Mouse (Mus musculus): ENCODE results near the gene Tulp4.
A peak's percentile ranks its signal among the peaks of the same experiment; 100 is the strongest.

The Tulp4 gene

DNA sequence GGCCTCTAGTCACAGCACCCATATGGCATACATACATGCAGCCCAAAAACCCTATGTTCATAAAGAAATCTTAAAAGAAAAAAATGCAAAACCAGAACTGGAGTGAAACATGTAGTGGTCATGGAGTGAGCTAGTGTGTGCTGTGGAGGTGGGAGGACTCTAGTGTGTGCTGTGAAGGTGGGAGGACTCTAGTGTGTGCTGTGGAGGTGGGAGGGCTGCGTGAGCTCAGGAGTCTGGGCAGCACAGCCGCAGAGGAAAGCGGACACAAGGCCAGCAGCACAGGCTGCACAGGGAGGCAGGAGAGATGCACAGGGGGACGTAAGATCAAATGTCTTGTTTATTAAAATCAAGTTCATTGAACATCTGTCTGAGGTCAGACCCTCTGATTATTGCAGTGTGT, 17.5 kb downstream of the Tulp4 start:
- DNase-seq (ENCODE audit: low read depth): no peak

DNA sequence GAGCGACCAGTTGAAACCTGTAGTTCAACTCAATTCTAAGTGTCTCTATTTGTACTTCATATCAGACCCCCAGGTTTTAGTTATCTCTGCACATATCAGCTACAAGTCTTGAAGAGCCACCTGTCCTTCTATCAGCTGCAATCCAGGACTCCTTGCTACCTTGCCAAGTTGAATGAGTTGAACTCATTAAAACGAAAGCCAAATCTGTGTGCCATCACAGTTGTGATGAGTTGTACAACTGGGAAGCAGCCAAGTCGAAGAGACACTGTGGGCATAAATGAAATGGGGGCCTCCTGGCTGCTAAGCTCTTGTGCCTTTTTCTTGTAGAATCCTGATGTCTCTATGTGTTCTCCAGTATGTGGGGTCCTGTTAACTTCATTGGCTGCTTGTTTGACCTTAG, 19.2 kb downstream of the Tulp4 start:
- DNase-seq (ENCODE audit: low read depth): no peak

DNA sequence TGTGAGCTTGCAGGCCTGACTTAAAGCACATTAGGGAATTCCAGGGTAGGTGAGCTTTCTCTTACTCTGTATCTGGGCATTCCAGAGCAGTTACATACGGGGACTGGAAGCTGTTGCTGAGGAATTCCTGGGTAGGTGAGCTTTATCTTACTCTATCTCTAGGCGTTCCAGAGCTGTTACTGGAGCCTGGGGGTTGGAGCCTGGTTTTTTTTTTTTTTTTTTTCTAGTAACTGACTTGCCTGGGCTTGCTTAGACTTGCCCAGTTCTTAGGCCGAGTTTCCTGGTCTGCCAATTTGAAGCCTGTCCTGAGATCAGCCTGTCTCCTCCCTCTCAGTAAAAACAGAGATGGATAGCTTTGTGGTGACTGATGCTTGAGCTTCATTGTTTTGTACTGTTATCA, 21.8 kb downstream of the Tulp4 start:
- DNase-seq (ENCODE audit: low read depth): peak; percentile 37

DNA sequence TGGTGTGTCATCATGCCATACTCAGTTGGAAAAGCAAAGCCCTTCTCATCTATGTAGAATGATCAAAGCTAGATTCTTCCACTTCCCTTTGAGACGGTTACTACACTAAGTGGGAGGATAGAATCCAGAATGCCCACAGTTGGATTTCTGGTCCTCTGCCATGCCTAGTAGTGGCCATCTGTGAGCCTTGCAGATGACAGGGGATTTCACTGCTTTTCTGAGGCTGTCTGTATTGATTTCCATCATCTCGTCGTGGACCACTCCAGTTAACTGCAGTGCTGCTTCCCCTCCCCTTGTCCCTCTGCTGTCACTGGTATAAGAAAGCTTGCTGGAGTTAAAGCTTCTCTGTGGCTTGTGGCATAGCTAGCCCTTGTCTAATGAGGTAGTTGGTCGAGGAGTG, 23.1 kb downstream of the Tulp4 start:
- no peak for DNase-seq (ENCODE audit: low read depth)

DNA sequence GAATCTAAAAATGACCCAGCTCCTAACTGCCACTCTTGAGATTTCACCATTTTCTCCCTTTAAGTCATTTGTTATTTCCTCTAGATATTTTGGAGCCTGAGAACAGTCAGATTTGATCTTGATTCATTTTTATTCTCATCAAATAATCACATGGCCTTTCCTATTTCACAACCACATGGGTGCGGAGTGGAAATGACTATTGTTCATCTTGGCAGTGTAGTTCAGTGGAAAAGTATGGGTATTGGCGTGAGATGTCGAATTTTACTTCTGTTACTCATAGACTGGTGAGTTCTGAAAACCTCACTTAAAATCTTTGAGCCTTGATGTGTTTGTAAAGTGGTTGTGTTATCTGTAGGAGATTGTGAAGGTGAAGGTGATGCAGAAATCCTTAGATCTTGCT, 24.8 kb downstream of the Tulp4 start:
- DNase-seq (ENCODE audit: low read depth): peak; percentile 55

DNA sequence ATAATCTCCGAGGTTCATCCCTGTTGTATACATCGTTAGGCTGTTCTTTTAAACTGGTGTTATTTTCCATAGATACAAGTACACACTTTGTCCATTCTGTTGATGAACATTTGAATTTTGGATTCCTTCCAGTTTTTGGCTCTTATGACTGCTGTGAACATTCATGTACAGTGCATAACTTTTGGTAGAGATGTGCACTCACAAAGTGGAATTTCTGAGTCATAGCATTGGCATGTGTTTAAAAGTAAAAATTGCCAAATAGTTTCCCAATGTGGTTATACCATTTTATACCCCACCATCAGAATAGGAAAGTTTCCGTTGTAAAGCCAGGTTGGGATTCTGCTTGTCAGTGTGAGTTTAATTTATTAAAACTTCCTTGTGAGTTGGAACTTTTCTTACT, 34.6 kb downstream of the Tulp4 start:
- DNase-seq (ENCODE audit: low read depth): peak; percentile 79

DNA sequence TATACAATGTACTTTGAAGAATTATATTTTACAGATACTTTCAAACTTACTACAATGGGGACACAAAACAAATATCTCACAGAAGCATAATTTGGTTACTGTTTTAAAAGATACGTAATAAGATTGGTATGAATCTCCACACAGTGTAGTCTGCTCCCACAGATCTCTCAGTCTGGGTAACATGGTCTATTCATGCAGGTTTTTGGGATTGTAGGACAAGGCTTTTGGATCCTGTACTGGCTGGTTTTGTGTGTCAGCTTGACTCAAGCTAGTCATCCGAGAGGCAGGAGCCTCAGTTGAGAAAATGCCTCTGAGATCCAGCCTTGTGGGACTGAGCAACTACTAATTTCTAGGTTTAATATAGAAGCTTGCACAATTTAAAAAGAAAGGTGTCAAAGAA, 35.1 kb downstream of the Tulp4 start:
- DNase-seq (ENCODE audit: low read depth): no peak

DNA sequence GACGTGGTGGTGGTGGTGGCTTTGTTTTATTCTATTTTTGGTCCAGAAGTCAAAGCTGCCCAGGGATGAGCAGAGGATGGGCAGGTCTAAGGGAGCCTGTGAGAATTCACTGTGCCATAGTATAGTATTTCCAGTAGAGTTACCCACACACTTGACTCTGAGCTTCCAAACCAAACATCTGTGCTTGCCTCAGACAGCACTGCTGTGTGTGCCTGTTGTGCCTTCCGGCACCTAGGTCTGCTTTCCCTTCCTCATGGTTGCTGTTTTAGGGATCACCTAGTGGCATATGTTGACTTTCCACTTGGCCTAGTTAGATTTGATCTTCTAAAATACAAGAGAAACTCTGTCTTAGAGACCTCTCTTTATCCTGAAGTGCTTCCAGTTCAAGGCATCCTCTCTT, 39.0 kb downstream of the Tulp4 start:
- no peak for DNase-seq (ENCODE audit: low read depth)

DNA sequence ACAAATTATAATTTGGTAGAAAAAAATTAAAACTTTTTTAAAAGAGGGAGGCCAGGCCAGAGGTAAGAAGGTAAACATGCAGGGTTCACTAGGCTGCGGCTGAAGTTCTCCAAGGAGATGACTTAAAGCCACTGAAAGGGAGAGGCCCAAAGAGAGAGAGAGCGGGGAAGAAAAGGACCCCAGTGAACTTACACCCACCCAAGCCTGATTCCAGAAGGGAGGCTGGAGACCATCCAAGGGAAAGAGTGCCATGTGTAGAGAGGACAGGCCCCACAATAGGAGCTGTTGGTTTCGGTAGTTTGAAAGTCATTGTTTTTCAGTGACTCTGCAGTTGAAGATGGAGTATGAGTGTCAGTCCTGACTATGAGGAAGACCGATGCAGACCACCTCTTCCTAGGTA, 46.7 kb downstream of the Tulp4 start:
- DNase-seq (ENCODE audit: low read depth): no peak

DNA sequence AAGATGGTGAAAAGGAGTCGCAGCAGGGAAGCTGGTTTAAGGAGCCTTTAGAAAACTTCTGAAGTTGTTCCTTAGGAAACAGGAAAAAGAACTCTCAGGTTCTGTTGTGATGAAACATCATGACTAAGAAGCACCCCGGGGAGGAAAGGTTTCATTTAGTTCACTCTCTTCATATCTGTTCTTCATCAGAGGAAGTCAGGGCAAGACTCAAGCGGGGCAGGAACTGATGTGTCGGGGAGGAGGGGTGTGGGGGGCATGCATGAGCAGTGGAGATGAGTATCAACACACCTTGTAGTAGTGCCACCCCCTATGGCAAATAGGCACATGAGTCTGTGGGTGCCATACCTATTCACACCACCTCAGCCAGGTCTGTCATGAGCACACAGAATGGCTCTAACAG, 47.3 kb downstream of the Tulp4 start:
- peak; percentile 58 for DNase-seq (ENCODE audit: low read depth)

DNA sequence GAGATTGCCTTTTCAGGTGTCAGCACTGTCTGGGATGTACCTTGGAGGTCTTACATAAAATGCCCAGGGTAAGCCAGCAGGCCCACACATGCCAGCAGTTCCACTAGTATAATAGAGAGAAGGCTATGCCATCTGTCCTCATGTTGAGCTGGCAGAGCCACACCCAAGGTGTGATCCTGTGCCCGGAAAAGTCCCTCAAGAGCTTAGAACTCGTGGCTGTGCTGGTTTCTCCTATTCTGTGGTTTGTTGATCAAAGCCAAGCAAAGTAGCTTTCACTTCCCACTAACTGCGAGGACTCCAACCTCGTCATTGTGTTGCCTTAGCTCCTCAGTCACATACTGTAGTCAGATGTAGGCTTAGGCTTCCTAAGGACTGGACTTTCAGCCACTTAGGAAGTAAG, 48.1 kb downstream of the Tulp4 start:
- DNase-seq (ENCODE audit: low read depth): no peak

DNA sequence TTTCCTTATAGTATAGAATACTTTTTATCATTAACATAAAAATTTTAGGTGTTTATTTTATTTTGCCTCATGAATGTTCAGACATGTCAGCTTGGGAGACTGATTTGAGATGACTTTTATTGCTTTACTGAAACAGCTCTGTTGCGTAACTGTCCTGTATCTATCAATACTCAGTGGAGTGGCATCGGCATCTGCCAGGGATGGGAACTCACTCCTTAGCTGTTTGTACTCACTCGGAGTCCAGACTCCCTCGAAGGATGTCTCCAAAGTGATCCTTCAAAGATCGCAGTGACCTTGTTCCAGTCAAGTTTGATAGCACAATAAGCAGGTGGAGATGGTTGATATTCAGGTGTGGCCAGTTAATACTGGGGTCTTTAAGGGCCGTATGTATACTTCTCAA, 54.3 kb downstream of the Tulp4 start:
- no peak for DNase-seq (ENCODE audit: low read depth)

DNA sequence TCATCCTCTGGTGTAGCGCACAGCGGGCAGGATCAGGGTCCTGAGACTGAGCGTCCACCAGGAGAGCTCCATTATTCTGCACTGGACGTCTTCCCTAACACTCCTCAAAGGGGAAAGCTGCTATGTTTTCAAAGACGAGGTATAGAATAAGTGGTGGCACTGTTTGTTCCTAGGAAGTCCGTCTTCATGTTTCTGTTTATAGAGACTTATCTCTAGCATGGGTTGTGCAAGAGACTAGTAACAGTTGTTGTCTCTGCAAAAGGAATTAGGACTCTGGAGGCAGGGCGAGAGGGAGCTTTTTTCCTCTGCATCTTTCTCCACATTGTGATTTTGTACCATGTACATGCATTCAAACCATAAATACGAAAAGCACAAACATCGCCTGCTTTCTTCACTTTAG, 55.7 kb downstream of the Tulp4 start:
- DNase-seq (ENCODE audit: low read depth): no peak

DNA sequence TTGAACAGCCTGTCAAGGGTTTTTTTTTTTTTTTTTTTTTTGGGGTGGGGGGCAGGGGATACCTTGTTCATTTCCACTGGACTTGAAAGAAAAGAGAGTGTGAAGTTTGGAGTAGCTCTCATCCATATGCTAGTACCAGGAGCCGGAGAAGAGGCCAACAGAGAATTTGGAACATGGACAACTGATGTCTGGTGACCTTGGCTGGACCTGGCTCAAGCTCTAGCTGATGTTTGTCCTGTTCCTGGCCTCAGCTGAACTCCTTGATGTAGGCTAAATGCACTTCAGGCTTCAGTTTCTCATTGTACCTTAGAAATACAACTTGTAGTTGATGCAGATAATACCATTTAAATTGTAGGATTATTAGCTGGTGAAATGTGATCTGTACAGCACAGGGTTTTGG, 56.5 kb downstream of the Tulp4 start:
- DNase-seq (ENCODE audit: low read depth): no peak

DNA sequence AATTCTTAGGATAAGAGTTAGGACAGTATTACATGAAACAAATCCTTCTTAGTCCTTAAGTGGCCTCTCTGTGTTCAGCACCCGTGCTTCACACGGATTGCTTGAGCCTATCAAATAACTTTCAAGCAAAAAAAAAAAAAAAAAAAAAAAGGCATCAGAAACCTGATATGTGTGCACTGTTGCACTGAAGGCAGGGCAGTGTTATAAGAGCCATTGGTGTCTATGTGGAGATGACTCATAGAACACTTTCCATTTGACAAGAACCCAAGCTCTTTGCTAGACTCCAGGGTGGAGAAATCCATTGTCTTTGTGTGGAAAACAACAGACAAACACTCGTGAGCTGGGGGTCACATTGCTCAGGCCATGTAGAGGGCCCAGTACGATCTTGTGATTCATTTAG, 58.7 kb downstream of the Tulp4 start:
- peak; percentile 89 for DNase-seq (ENCODE audit: low read depth)

DNA sequence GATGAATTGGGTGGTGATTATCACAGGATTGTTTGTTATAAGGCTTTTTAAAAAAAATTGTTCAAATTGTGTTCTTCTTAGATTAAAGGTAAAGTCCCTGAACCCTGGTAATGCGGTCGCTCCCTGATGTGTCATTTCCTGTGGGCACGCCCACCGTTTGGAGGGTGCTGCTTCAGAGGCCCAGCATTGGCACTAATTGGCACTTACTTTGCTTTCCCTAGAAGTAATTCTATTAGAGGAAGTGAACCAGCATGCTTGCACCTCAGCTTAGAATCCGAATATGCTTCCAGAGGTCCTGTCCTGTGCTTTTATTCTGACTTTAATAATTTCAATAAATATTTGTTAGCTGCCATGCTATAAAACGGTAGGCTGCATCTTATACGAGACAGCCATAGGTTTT, 66.2 kb downstream of the Tulp4 start:
- DNase-seq (ENCODE audit: low read depth): peak; percentile 79

DNA sequence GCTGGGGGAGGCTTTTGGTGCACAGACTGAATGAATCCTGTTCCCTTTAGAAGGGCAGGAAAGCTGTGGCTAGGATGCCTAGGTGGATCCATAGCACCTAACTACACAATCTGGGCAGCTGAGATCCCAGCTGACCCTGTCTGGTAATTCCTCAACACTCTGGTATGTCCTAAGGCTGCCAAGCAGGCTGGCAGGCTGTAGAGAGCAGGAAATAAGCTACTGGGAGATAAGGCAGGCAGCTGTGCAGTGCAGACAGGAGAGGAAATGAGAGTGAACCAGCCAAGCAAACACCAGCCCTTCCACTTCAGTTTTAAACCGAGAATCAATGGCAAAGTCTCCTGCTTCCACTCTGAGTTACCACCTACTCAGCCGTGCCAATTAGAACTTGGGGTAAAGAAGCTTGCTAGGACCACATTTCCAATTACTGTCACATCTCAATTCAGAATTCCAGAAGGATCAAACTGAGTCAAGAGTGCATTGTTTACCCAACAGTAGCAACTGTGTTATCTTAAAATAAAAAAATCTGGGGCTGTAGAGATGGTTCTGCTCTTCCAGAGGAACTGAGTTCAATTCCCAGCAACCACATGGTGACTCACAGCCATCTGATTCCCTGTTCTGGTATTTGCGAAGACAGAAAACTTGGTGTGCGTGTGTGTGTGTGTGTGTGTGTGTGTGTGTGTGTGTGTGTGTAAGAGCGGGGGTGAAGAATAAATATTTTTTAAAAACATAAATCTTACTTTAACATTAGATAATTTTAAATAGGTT, 66.9 kb downstream of the Tulp4 start:
- peak; percentile 95 for DNase-seq (ENCODE audit: low read depth)

DNA sequence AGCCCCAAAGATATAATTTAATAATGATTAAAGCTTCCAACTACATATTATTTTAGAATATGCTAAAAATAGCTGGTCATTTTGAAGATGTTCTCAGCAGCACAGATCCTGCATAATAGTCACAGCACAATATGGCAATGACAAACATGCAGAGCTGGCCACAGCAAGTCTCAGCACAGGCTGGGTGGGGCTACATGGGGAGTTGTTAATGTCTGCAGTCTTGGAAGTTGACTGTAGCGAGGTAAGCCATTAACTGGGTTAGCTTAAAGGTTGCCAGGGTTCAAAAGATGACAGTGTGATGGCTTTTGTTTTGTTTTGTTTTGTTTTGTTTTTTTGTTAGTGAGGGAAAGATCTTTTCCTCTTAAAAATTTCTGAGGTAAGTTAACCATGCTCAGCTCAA, 68.3 kb downstream of the Tulp4 start:
- no peak for DNase-seq (ENCODE audit: low read depth)

DNA sequence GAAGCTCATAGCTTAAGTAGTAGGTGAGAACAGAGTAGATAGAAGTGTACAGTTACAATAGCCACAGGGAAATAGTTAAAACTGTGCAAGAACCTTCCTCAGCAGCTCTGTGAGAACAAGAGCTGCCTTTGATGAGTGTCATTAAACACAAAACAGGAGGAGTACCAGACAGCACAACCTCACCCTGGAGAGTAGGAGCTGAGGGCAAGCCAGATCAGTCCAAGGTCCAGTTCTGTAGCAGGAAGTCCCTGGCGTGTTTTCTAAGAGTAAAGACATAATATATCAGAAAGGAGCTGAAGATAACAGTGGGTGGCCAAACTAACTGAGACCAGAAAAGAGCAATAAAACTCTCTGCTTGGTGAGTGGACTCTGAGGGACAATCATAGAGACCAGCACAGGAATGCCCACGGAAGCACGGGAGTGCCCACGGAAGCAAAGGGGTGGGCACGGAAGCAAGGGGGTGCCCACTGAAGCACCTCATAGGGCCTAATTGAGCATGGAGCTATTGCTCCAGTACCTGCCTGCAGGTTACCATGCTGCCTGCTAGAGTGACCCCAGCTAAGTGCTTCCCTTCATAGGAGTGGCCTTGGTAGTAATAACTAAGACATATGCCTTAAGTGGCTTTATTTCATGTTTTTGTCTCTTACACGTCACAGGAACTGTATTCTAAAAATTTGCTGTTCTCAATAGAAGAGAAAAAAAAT, 72.5 kb downstream of the Tulp4 start:
- no peak for DNase-seq (ENCODE audit: low read depth)

DNA sequence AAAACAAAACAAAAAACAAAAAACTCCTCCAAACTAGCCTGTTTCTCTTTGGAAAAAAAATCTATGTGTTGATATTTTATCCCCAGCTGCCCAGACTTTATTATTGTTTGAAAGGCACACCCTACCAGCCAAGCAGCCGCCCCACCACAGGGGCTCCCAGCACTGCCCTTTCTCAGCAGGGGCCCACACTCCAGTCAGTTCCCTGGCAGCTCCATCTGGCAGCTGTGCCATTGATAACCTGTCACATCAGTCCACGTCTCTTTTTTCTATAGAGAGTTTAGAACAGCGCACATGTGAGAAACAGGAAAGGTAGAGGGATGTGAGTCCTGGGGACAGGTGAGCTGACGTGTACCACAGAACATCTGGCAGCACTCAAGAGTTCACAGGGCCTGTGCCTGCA, 73.2 kb downstream of the Tulp4 start:
- DNase-seq (ENCODE audit: low read depth): no peak

DNA sequence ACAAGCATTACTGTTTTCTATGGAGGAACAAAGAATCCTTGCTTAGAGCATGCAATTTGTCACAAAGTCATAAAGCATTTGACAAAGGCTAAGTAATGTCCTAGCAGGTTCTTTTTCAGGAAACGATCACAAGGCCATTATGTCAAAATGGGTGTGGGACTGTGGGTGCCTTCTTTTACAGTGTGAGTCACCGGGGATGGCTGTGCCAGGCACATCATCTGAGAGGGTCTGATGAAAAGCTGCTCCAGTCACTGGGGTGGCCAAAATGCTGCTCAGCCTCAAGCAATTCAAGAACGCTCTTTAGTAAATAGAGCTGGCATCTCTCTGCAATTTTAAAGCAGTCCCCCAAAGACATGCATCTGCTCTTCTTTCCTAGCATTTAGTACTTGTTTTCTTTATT, 74.2 kb downstream of the Tulp4 start:
- peak; percentile 42 for DNase-seq (ENCODE audit: low read depth)

DNA sequence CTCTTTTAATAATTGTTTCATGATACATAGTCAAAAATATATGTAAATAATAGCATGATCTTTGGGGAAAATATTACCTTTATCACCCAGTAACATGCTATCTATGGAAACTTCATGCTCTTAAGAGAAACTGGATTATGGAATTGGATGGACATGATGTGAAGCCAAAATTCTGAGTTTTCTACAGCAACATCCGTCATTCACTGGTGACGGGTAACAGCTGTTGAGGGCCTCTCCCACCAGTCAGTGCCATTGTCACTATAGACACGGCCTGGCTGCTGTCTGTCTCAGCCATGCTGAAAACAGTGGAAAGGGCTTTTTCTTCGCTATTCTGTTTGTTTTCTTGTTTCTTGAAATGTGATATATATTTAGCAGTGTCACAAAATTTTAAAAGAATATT, 76.5 kb downstream of the Tulp4 start:
- DNase-seq (ENCODE audit: low read depth): no peak

DNA sequence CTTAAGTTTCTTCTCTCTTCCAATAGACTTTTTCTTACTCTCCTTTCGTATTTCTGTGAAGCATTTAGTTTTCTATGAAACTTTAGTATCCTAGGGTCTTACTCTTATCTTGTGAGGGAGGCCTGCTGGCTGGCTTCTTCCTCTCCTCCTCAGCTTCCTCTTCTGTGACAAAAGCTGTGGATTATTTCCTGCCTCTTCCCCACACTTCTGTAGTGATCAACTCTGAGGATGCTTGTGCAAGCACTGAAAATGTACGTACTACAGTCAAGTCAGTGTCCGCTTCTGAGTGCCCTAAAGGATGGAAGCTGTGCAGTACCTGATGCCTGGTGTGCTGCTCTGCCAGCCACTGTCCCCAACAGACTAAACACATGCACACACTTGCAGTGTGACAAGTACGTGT, 80.4 kb downstream of the Tulp4 start:
- peak; percentile 23 for DNase-seq (ENCODE audit: low read depth)

DNA sequence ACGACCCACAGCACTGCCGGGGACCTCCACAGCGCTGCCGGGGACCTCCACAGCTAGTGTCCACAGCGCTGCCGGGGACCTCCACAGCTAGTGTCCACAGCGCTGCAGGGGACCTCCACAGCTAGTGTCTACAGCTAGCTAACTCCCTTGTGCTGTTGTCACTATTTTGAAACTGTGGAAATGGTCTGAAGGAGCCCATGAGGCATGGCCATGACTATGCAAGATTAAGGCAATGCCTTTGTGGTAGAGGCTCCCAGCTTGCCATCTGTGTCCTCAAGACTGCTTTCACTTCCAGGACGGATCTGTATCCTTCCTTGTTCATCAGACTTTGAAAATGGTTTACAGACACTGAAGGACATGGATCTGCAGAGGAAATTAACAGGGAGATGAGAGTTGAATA, 80.9 kb downstream of the Tulp4 start:
- DNase-seq (ENCODE audit: low read depth): peak; percentile 25
